Mouse (Mus musculus) CH12.LX (cell line): Measurements from ENCODE around the gene Serpinb9b. TPM values are rescaled to one million over a fixed set of nuclear protein-coding genes. Genes with fewer than 3 reads are reported as not detected.

Experiments
- DNase-seq: peaks from one replicate; pipeline ENCODE4 v3.0.0-alpha.2; 2013; ENCODE audit errors: extremely low read depth
- H3K27ac ChIP-seq: 2 replicates; pipeline ENCODE4 v1.5.1; 2012; ENCODE audit warnings: low read depth, mild to moderate bottlenecking, control low read depth, moderate library complexity; ENCODE audit not compliant: insufficient read depth
- H3K27me3 ChIP-seq: replicated peaks from 2 replicates; pipeline ENCODE3; 2012; ENCODE audit warnings: inconsistent platforms
- H3K36me3 ChIP-seq, 2 experiments: replicated peaks in 1 of 2; 2 replicates each; pipeline versions ENCODE3 to v1.6.1; 2012; ENCODE audit warnings: inconsistent platforms in 1 of 2, low read length in 1 of 2, mild to moderate bottlenecking in 1 of 2, mixed read lengths in 1 of 2, moderate library complexity in 1 of 2; ENCODE audit not compliant: control insufficient read depth in 1 of 2, insufficient read depth in 1 of 2
- H3K4me1 ChIP-seq, 2 experiments: 2 replicates each; pipeline ENCODE4 v1.6.1; 2012; ENCODE audit warnings: inconsistent platforms in 1 of 2, moderate library complexity in 1 of 2; ENCODE audit not compliant: insufficient read depth in 2 of 2, control insufficient read depth in 1 of 2
- H3K4me2 ChIP-seq: 2 replicates; pipeline ENCODE4 v1.6.1; 2012; ENCODE audit warnings: low read depth, mild to moderate bottlenecking, control low read depth; ENCODE audit not compliant: poor library complexity, insufficient read depth, severe bottlenecking
- H3K4me3 ChIP-seq, 3 experiments: fragments of 150-350 bp in 1 of 3; sonication (generic) in 1 of 3; replicated peaks in 1 of 3; 2 replicates each; pipeline versions ENCODE3 to v1.5.1; 2011 to 2012; ENCODE audit warnings: low read depth in 2 of 3, low read length in 2 of 3, mild to moderate bottlenecking in 2 of 3, moderate library complexity in 2 of 3, control low read depth in 1 of 3, improper control_type of control experiment in 1 of 3, inconsistent platforms in 1 of 3, mixed read lengths in 1 of 3; ENCODE audit not compliant: poor library complexity in 1 of 3
- H3K79me2 ChIP-seq: replicated peaks from 2 replicates; pipeline ENCODE4 v1.6.1; 2012; ENCODE audit warnings: mild to moderate bottlenecking, moderate library complexity; ENCODE audit not compliant: control insufficient read depth, poor library complexity, insufficient read depth, severe bottlenecking; ENCODE audit errors: extremely low read depth
- H3K9ac ChIP-seq: 2 replicates; pipeline ENCODE4 v1.6.1; 2012; ENCODE audit warnings: low read depth, mild to moderate bottlenecking, control low read depth, moderate library complexity; ENCODE audit not compliant: insufficient read depth
- H3K9me3 ChIP-seq: replicated peaks from 2 replicates; pipeline ENCODE3; 2012; ENCODE audit warnings: low read length, inconsistent platforms, mixed read lengths
- BHLHE40 ChIP-seq: IDR thresholded peaks from 2 replicates; pipeline ENCODE4 v1.6.1; 2011; ENCODE audit warnings: mild to moderate bottlenecking, low read depth, low read length, improper control_type of control experiment
- CHD1 ChIP-seq: IDR thresholded peaks from 2 replicates; pipeline ENCODE4 v1.6.1; 2012; ENCODE audit warnings: low read depth, low read length, improper control_type of control experiment, inconsistent platforms
- E2F4 ChIP-seq: IDR thresholded peaks from 2 replicates; pipeline ENCODE4 v1.6.1; 2011; ENCODE audit warnings: low read depth, low read length, improper control_type of control experiment; ENCODE audit not compliant: insufficient replicate concordance
- ELF1 ChIP-seq: IDR thresholded peaks from 2 replicates; pipeline ENCODE4 v1.6.1; 2014; ENCODE audit warnings: low read depth, mild to moderate bottlenecking, inconsistent platforms, low read length, improper control_type of control experiment
- EP300 ChIP-seq: IDR thresholded peaks from 2 replicates; pipeline ENCODE4 v1.6.1; 2011; ENCODE audit warnings: low read length, improper control_type of control experiment
- ETS1 ChIP-seq: conservative IDR thresholded peaks from 2 replicates; pipeline ENCODE4 v1.6.1; 2012; ENCODE audit warnings: low read depth, mild to moderate bottlenecking, inconsistent platforms, low read length, improper control_type of control experiment, moderate library complexity
- GABPA ChIP-seq: IDR thresholded peaks from 2 replicates; pipeline ENCODE4 v1.6.1; 2012; ENCODE audit warnings: low read depth, low read length, improper control_type of control experiment, inconsistent platforms; ENCODE audit not compliant: insufficient replicate concordance
- HCFC1 ChIP-seq: IDR thresholded peaks from 2 replicates; pipeline ENCODE4 v1.6.1; 2012; ENCODE audit warnings: low read depth, mild to moderate bottlenecking, inconsistent platforms, low read length, improper control_type of control experiment
- IRF4 ChIP-seq: IDR thresholded peaks from 2 replicates; pipeline ENCODE4 v1.6.1; 2014; ENCODE audit warnings: low read depth, mild to moderate bottlenecking, inconsistent platforms, low read length, improper control_type of control experiment
- JUND ChIP-seq: conservative IDR thresholded peaks from 2 replicates; pipeline ENCODE4 v1.6.1; 2011; ENCODE audit warnings: low read depth, low read length, improper control_type of control experiment
- KAT2A ChIP-seq: IDR thresholded peaks from 2 replicates; pipeline ENCODE4 v1.6.1; 2012; ENCODE audit warnings: low read length, improper control_type of control experiment, inconsistent platforms; ENCODE audit not compliant: insufficient replicate concordance
- MAFK ChIP-seq: IDR thresholded peaks from 2 replicates; pipeline ENCODE4 v1.6.1; 2011; ENCODE audit warnings: low read length, improper control_type of control experiment; ENCODE audit not compliant: insufficient replicate concordance
- MEF2A ChIP-seq: IDR thresholded peaks from 2 replicates; pipeline ENCODE4 v1.6.1; 2014; ENCODE audit warnings: low read depth, mild to moderate bottlenecking, inconsistent platforms, low read length, improper control_type of control experiment, borderline replicate concordance
- MXI1 ChIP-seq: IDR thresholded peaks from 2 replicates; pipeline ENCODE4 v1.6.1; 2011; ENCODE audit warnings: mild to moderate bottlenecking, low read depth, low read length, improper control_type of control experiment
- MYC ChIP-seq: IDR thresholded peaks from 2 replicates; pipeline ENCODE4 v1.6.1; 2011; ENCODE audit warnings: low read depth, mild to moderate bottlenecking, improper control_type of control experiment, low read length
- NELFE ChIP-seq: IDR thresholded peaks from 2 replicates; pipeline ENCODE4 v1.6.1; 2011; ENCODE audit warnings: low read depth, low read length, improper control_type of control experiment
- POLR2A ChIP-seq: IDR thresholded peaks from 2 replicates; pipeline ENCODE4 v1.6.1; 2011; ENCODE audit warnings: low read depth, mild to moderate bottlenecking, improper control_type of control experiment, low read length
- POLR2AphosphoS2 ChIP-seq: IDR thresholded peaks from 2 replicates; pipeline ENCODE4 v1.6.1; 2011; ENCODE audit warnings: low read depth, low read length, improper control_type of control experiment
- RAD21 ChIP-seq: IDR thresholded peaks from 2 replicates; pipeline ENCODE4 v1.6.1; 2011; ENCODE audit warnings: low read depth, mild to moderate bottlenecking, low read length, improper control_type of control experiment, moderate library complexity
- RCOR1 ChIP-seq: conservative IDR thresholded peaks from 2 replicates; pipeline ENCODE4 v1.6.1; 2012; ENCODE audit warnings: low read depth, mild to moderate bottlenecking, inconsistent platforms, low read length, improper control_type of control experiment
- SMC3 ChIP-seq: IDR thresholded peaks from 2 replicates; pipeline ENCODE4 v1.6.1; 2011; ENCODE audit warnings: low read depth, low read length, improper control_type of control experiment
- TCF12 ChIP-seq: IDR thresholded peaks from 2 replicates; pipeline ENCODE4 v1.6.1; 2014; ENCODE audit warnings: low read depth, mild to moderate bottlenecking, inconsistent platforms, low read length, improper control_type of control experiment
- UBTF ChIP-seq: IDR thresholded peaks from 2 replicates; pipeline ENCODE4 v1.6.1; 2012; ENCODE audit warnings: low read depth, mild to moderate bottlenecking, inconsistent platforms, low read length, improper control_type of control experiment, moderate library complexity
- USF2 ChIP-seq: conservative IDR thresholded peaks from 2 replicates; pipeline ENCODE4 v1.6.1; 2011; ENCODE audit warnings: low read depth, low read length, improper control_type of control experiment
- ZC3H11A ChIP-seq: IDR thresholded peaks from 2 replicates; pipeline ENCODE4 v1.6.1; 2012; ENCODE audit warnings: low read depth, mild to moderate bottlenecking, inconsistent platforms, low read length, improper control_type of control experiment
- ZMIZ1 ChIP-seq: IDR thresholded peaks from 2 replicates; pipeline ENCODE4 v1.6.1; 2012; ENCODE audit warnings: low read depth, mild to moderate bottlenecking, inconsistent platforms, low read length, improper control_type of control experiment
- dilution Hi-C: fragments of 300-500 bp; cut with MboI; formaldehyde crosslinking; loops from 2 replicates; pipeline ENCODE4 v1.14.3; 2020; ENCODE audit warnings: low sequenced_read_pairs; ENCODE audit not compliant: extremely low pct_unique_long_range_greater_than_20kb, extremely low pct_ligation_motif_present
- in situ Hi-C: fragments of 300-500 bp; cut with MboI; formaldehyde crosslinking; loops from 3 replicates; pipeline ENCODE4 v1.14.3; 2019; ENCODE audit warnings: low sequenced_read_pairs, low pct_ligation_motif_present, low pct_unique_long_range_greater_than_20kb, mixed read lengths
- polyA plus RNA-seq: library from polyadenylated mRNA; unstranded; fragments of >175 nt; gene quantifications from 2 replicates; pipeline ENCODE4 v1.2.1, GENCODE M21; 2012; ENCODE audit warnings: low read depth; ENCODE audit not compliant: insufficient read length
- total RNA-seq, 2 experiments: library from RNA; depleted of rRNA; stranded (reverse); fragments of 300-350 nt in 1 of 2; fragments of >200 nt in 1 of 2; gene quantifications; 2 replicates each; pipeline ENCODE4 v1.2.3; 2012 to 2014

Gene Serpinb9b
- total and polyA plus RNA-seq, 3 experiments = 0.24 TPM; not detected in 2

- H3K27ac ChIP-seq = no peak overlapping the region
- peaks cover 0 to 4% of the 10 kb centered on the region in 2 experiments; a peak in 1 of 4 replicates for H3K4me1 ChIP-seq
- no peak for TF ChIP-seq HCFC1
- no peak for TF ChIP-seq UBTF
- no peak for TF ChIP-seq RCOR1
- no peak for TF ChIP-seq ELF1
- TF ChIP-seq EP300 = no peak
- no peak for TF ChIP-seq IRF4
- no peak for TF ChIP-seq JUND
- TF ChIP-seq RAD21 = no peak
- TF ChIP-seq ETS1 = no peak
- no peak for TF ChIP-seq NELFE
- TF ChIP-seq MYC = no peak
- no peaks in the 10 kb centered on the region for H3K36me3 ChIP-seq
- no peaks in the 10 kb centered on the region for H3K9me3 ChIP-seq
- DNase-seq = no peak
- no peaks in the 10 kb centered on the region for H3K79me2 ChIP-seq
- H3K4me2 ChIP-seq = no peak overlapping the region
- no peak overlapping the region for H3K9ac ChIP-seq
- in situ Hi-C loops (no loop called here), dilution Hi-C loops (no loop called here)
- no peak overlapping the region for H3K4me3 ChIP-seq
- H3K27me3 ChIP-seq = no peaks in the 10 kb centered on the region
These were observed 33.9 kb upstream of the Serpinb9b start for GRCm38 (mm10) chr13:32993152-32993893.

- Histone ChIP-seq H3K79me2 (no peaks in the 10 kb centered on the region), H3K4me3 (no peak overlapping the region), H3K27ac (no peak overlapping the region), H3K4me1 (peaks cover 0 to 4% of the 10 kb centered on the region in 2 experiments; a peak in 1 of 4 replicates), H3K27me3 (no peaks in the 10 kb centered on the region), H3K9me3 (no peaks in the 10 kb centered on the region), H3K9ac (no peak overlapping the region), H3K36me3 (no peaks in the 10 kb centered on the region), H3K4me2 (no peak overlapping the region)
- no peak for DNase-seq
- TF ChIP-seq MXI1 = no peak
- no peak for TF ChIP-seq BHLHE40
- no peak for TF ChIP-seq JUND
- no peak for TF ChIP-seq KAT2A
- no peak for TF ChIP-seq SMC3
- TF ChIP-seq MAFK = no peak
- no peak for TF ChIP-seq POLR2A
- no peak for TF ChIP-seq E2F4
- no peak for TF ChIP-seq ZC3H11A
- no peak for TF ChIP-seq USF2
- no peak for TF ChIP-seq MEF2A
- TF ChIP-seq GABPA = no peak
- no peak for TF ChIP-seq IRF4
- TF ChIP-seq POLR2AphosphoS2 = no peak
- no peak for TF ChIP-seq TCF12
- no peak for TF ChIP-seq ZMIZ1
- TF ChIP-seq RAD21 = no peak
- TF ChIP-seq ETS1 = no peak
- no peak for TF ChIP-seq CHD1
- dilution Hi-C loops (no loop called here), in situ Hi-C loops (no loop called here)
These were observed 33.3 kb upstream of the Serpinb9b start for GRCm38 (mm10) chr13:32993894-32994242.
